Mouse (Mus musculus) midbrain, embryonic 11.5 days (tissue): Measurements from ENCODE around the gene Cldn34b3. TPM values are rescaled to one million over a fixed set of nuclear protein-coding genes. Genes with fewer than 3 reads are reported as not detected.
"Not testable (repeated sequence)": the region's sequence is repeated elsewhere in the genome, so short reads cannot be mapped to it uniquely, and the experiment has no call there.

Experiments
- ATAC-seq: fragments of 200-750 bp; cut with Nextera tagmentation; 2 replicates; pipeline ENCODE4 v1.8.0; 2017; ENCODE audit warnings: moderate TSS enrichment, moderate library complexity; ENCODE audit not compliant: low FRiP score
- DNase-seq: peaks from one replicate; pipeline ENCODE4 v3.0.0; 2015; ENCODE audit warnings: low spot score; ENCODE audit errors: missing footprints
- H3K27ac ChIP-seq: fragments of 300-500 bp; sonication (generic); 2 replicates; pipeline ENCODE4 v1.5.1; 2014; ENCODE audit warnings: low read depth, low read length
- H3K27me3 ChIP-seq: fragments of 300-500 bp; sonication (generic); 2 replicates; pipeline ENCODE4 v1.6.1; 2014; ENCODE audit warnings: mild to moderate bottlenecking, low read length, moderate library complexity, mixed read lengths; ENCODE audit not compliant: control insufficient read depth, insufficient read depth
- H3K36me3 ChIP-seq: fragments of 300-500 bp; sonication (generic); 2 replicates; pipeline ENCODE4 v1.6.1; 2014; ENCODE audit warnings: mild to moderate bottlenecking, low read length, moderate library complexity, mixed read lengths; ENCODE audit not compliant: control insufficient read depth, insufficient read depth
- H3K4me1 ChIP-seq: fragments of 300-500 bp; sonication (generic); 2 replicates; pipeline ENCODE4 v1.6.1; 2014; ENCODE audit warnings: low read length; ENCODE audit not compliant: control insufficient read depth, insufficient read depth
- H3K4me2 ChIP-seq: fragments of 300-500 bp; sonication (generic); 2 replicates; pipeline ENCODE4 v1.6.1; 2014; ENCODE audit warnings: mild to moderate bottlenecking, moderate library complexity
- H3K4me3 ChIP-seq: fragments of 300-500 bp; sonication (generic); 2 replicates; pipeline ENCODE4 v1.5.1; 2014; ENCODE audit warnings: low read depth, low read length
- H3K9ac ChIP-seq: fragments of 300-500 bp; sonication (generic); 2 replicates; pipeline ENCODE4 v1.6.1; 2014; ENCODE audit warnings: low read length
- H3K9me3 ChIP-seq: fragments of 300-500 bp; sonication (generic); 2 replicates; pipeline ENCODE4 v1.6.1; 2016; ENCODE audit warnings: low read length; ENCODE audit not compliant: control insufficient read depth
- WGBS: fragments of 180-500 bp; shearing (Covaris S2); extraction: QIAGEN DNeasy Blood & Tissue Kit; methylation state at CpG from one replicate; pipeline ENCODE4 v1.1.7; 2014; 5-methylcytosine and 5-hydroxymethylcytosine counted together
- polyA plus RNA-seq: library from polyadenylated mRNA; unstranded; fragments of >200 nt; fragmentation: Nextera tagmentation; extraction: Ambion mirVana; gene quantifications from 2 replicates; pipeline ENCODE4 v1.2.1, GENCODE M21; 2014

Gene Cldn34b3
- not detected in 2 replicates for polyA plus RNA-seq

- not testable (repeated sequence) for H3K27me3 ChIP-seq, H3K4me2 ChIP-seq, H3K4me1 ChIP-seq, H3K27ac ChIP-seq, H3K9ac ChIP-seq, H3K4me3 ChIP-seq, ATAC-seq, DNase-seq, H3K9me3 ChIP-seq, H3K36me3 ChIP-seq
- 100% methylated on average over 1 of the region's 1 CpGs for WGBS
Measured at GRCm38 (mm10) chrX:76264004-76264403, at the start of gene Cldn34b3. Gene Cldn34b3 (plus strand): TSS chrX:76264304.

Other genes starting within 250 kb of the Cldn34b3 start
- gene Cldn34b4, start 129.0 kb downstream of the Cldn34b3 start, polyA plus RNA-seq, result not detected in 2 replicates